Mouse (Mus musculus) forebrain, postnatal 0 days (tissue): ENCODE measurements around the gene Colgalt2. TPM values are rescaled to one million over a fixed set of nuclear protein-coding genes. Genes with fewer than 3 reads are reported as not detected.
A peak's percentile ranks its signal among the peaks of the same experiment; 100 is the strongest.

Experiments used
- ATAC-seq: fragments of 200-750 bp; cut with Nextera tagmentation; 2 replicates; pipeline ENCODE4 v1.8.0; 2017; ENCODE audit warnings: mild to moderate bottlenecking, moderate library complexity
- DNase-seq: peaks from one replicate; pipeline ENCODE4 v3.0.0-alpha.2; 2015
- H3K27ac ChIP-seq: fragments of 300-500 bp; sonication (generic); 2 replicates; pipeline ENCODE4 v1.5.1; 2014; ENCODE audit warnings: low read depth, mild to moderate bottlenecking, antibody characterized with exemption, low read length, moderate library complexity, mixed read lengths
- H3K27me3 ChIP-seq: fragments of 300-500 bp; sonication (generic); 2 replicates; pipeline ENCODE4 v1.6.1; 2014; ENCODE audit warnings: mild to moderate bottlenecking, low read length, mixed read lengths; ENCODE audit not compliant: insufficient read depth
- H3K36me3 ChIP-seq: fragments of 300-500 bp; sonication (generic); 2 replicates; pipeline ENCODE4 v1.6.1; 2014; ENCODE audit warnings: mild to moderate bottlenecking, moderate library complexity; ENCODE audit not compliant: insufficient read depth
- H3K4me1 ChIP-seq: fragments of 300-500 bp; sonication (generic); 2 replicates; pipeline ENCODE4 v1.6.1; 2014; ENCODE audit warnings: antibody characterized with exemption; ENCODE audit not compliant: insufficient read depth
- H3K4me2 ChIP-seq: fragments of 300-500 bp; sonication (generic); 2 replicates; pipeline ENCODE4 v1.6.1; 2014; ENCODE audit warnings: low read depth, mild to moderate bottlenecking, moderate library complexity
- H3K4me3 ChIP-seq: fragments of 300-500 bp; sonication (generic); 2 replicates; pipeline ENCODE4 v1.5.1; 2014; ENCODE audit warnings: low read depth, low read length, mixed read lengths
- H3K9ac ChIP-seq: fragments of 300-500 bp; sonication (generic); 2 replicates; pipeline ENCODE4 v1.6.1; 2014; ENCODE audit warnings: mild to moderate bottlenecking
- H3K9me3 ChIP-seq: fragments of 300-500 bp; sonication (generic); 2 replicates; pipeline ENCODE4 v1.6.1; 2016; ENCODE audit warnings: low read length
- CTCF ChIP-seq: sonication (generic); IDR thresholded peaks from 2 replicates; pipeline ENCODE4 v1.5.1; 2016; ENCODE audit warnings: antibody characterized with exemption, control low read depth, low read depth
- WGBS: fragments of 180-500 bp; shearing (Covaris S2); extraction: QIAGEN DNeasy Blood & Tissue Kit; methylation state at CpG from one replicate; pipeline ENCODE4 v1.1.7; 2014; 5-methylcytosine and 5-hydroxymethylcytosine counted together
- polyA plus RNA-seq: library from polyadenylated mRNA; unstranded; fragments of >200 nt; fragmentation: Nextera tagmentation; extraction: Ambion mirVana; gene quantifications from 2 replicates; pipeline ENCODE4 v1.2.1, GENCODE M21; 2015
- total RNA-seq: library from RNA; depleted of rRNA; stranded (reverse); fragments of >200 nt; gene quantifications from 2 replicates; pipeline ENCODE4 v1.2.3, GENCODE M21; 2014

Colgalt2 gene
- total and polyA plus RNA-seq, 2 experiments from 2014 or later, result 3.7 to 6.4 TPM

- WGBS, result 94% methylated on average over 11 of the region's 11 CpGs
- Histone ChIP-seq H3K4me3 (no peak overlapping the region), H3K9ac (no peak overlapping the region), H3K9me3 (no peaks in the 10 kb centered on the region), H3K4me1 (no peaks in the 10 kb centered on the region), H3K4me2 (no peak overlapping the region), H3K27me3 (no peaks in the 10 kb centered on the region), H3K36me3 (no peaks in the 10 kb centered on the region; the same call in 1 of the 2 replicates), H3K27ac (no peak overlapping the region)
- no peak for DNase-seq
- TF ChIP-seq CTCF, result no peak
- no peak for ATAC-seq
These were observed 109.0 kb downstream of the Colgalt2 start for GRCm38 (mm10) chr1:152508481-152509220.

- H3K4me1 ChIP-seq, result no peaks in the 10 kb centered on the region
- no peak overlapping the region for H3K4me2 ChIP-seq
- DNase-seq (no peak), ATAC-seq (peak; percentile 69)
- H3K9ac ChIP-seq, result no peak overlapping the region
- no peaks in the 10 kb centered on the region for H3K9me3 ChIP-seq
- no peaks in the 10 kb centered on the region; the same call in 1 of the 2 replicates for H3K36me3 ChIP-seq
- no peak overlapping the region for H3K4me3 ChIP-seq
- WGBS, result 71% methylated on average over 4 of the region's 4 CpGs
- H3K27me3 ChIP-seq, result no peaks in the 10 kb centered on the region
- H3K27ac ChIP-seq, result no peak overlapping the region
- peak; percentile 82 for TF ChIP-seq CTCF
These were observed 111.6 kb downstream of the Colgalt2 start for GRCm38 (mm10) chr1:152511237-152511636.

DNA sequence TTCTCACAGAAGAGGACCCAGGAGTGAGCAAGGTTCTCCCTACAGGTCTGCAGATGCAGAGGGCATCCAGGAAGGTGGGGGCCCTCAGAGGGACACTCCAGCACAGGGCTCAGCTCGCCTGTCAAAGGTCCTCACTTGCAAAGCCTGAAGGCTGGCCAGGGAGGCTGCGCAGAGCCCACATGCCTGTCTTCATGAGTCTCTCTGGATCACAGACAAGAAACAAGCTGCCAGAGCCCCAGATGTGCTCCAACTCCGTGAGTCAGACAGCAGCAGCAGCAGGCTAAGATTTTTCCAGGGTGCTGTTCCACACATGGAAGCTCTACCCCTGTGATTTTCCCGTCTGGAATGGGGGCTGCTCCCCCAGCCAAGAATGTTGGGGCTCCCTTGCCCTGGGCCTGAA lies 114.6 kb downstream of the Colgalt2 start:
- no peaks in the 10 kb centered on the region for H3K27me3 ChIP-seq
- ATAC-seq (peak; percentile 32), DNase-seq (no peak)
- no peaks in the 10 kb centered on the region for H3K4me1 ChIP-seq
- peak overlapping the region; percentile 0; the same call in 1 of the 2 replicates for H3K27ac ChIP-seq
- 65% methylated on average over 4 of the region's 4 CpGs for WGBS
- H3K36me3 ChIP-seq, result peaks cover 3% of the 10 kb centered on the region; the same call in 1 of the 2 replicates
- no peaks in the 10 kb centered on the region for H3K9me3 ChIP-seq
- H3K9ac ChIP-seq, result no peak overlapping the region
- no peak for TF ChIP-seq CTCF
- H3K4me2 ChIP-seq, result no peak overlapping the region
- H3K4me3 ChIP-seq, result no peak overlapping the region

GRCm38 (mm10) chr1:152517057-152517570 lies 117.5 kb downstream of the Colgalt2 start:
- no peak for ATAC-seq

DNA sequence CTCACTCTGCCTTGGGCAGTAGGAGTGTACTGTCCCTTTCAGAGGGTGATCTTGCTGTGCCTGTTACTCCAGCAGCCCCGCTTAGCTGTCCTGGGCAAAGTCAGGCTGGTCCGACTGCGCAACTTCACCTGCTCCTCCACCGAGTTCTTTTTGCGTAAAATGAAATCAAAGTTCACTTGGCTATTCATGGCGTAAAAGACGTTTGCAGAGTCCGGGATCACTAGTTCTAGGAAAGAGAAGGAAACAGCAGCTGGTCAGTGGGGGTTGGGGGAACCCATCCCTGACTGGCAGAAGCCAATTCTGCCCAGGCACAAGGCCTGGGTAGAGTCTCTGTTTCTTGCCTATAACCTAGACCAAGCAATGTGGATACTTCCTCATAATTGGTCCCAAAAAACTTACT lies 119.3 kb downstream of the Colgalt2 start:
- no peak for DNase-seq
- Histone ChIP-seq H3K9ac (no peak overlapping the region), H3K9me3 (no peaks in the 10 kb centered on the region), H3K4me1 (no peaks in the 10 kb centered on the region), H3K36me3 (peaks cover 12% of the 10 kb centered on the region), H3K27ac (no peak overlapping the region), H3K4me2 (no peak overlapping the region), H3K4me3 (no peak overlapping the region), H3K27me3 (no peaks in the 10 kb centered on the region)
- 93% methylated on average over 8 of the region's 8 CpGs for WGBS
- TF ChIP-seq CTCF, result no peak
- no peak for ATAC-seq

More at GRCm38 (mm10) chr1:152517057-152517570, 117.5 kb downstream of the Colgalt2 start:
- Histone ChIP-seq H3K4me1 (no peaks in the 10 kb centered on the region), H3K9ac (no peak overlapping the region), H3K27ac (no peak overlapping the region), H3K27me3 (no peaks in the 10 kb centered on the region), H3K4me3 (no peak overlapping the region), H3K4me2 (no peak overlapping the region), H3K9me3 (no peaks in the 10 kb centered on the region), H3K36me3 (peaks cover 12% of the 10 kb centered on the region)
- no peak for TF ChIP-seq CTCF
- 88% methylated on average over 4 of the region's 4 CpGs for WGBS
- no peak for DNase-seq

GRCm38 (mm10) chr1:152520798-152521575 lies 121.4 kb downstream of the Colgalt2 start:
- H3K4me1 ChIP-seq, result no peaks in the 10 kb centered on the region
- H3K36me3 ChIP-seq, result peaks cover 19% of the 10 kb centered on the region
- ATAC-seq (peak; percentile 24; the same call in 1 of the 2 replicates), DNase-seq (peak; percentile 62)
- H3K9ac ChIP-seq, result no peak overlapping the region
- TF ChIP-seq CTCF, result peak; percentile 78
- no peak overlapping the region for H3K27ac ChIP-seq
- no peaks in the 10 kb centered on the region for H3K27me3 ChIP-seq
- H3K9me3 ChIP-seq, result no peaks in the 10 kb centered on the region
- 80% methylated on average over 16 of the region's 16 CpGs for WGBS
- H3K4me3 ChIP-seq, result no peak overlapping the region
- H3K4me2 ChIP-seq, result no peak overlapping the region

- no peaks in the 10 kb centered on the region for H3K27me3 ChIP-seq
- no peaks in the 10 kb centered on the region for H3K9me3 ChIP-seq
- no peak for DNase-seq
- H3K36me3 ChIP-seq, result peaks cover 19% of the 10 kb centered on the region
- WGBS, result 75% methylated on average over 3 of the region's 3 CpGs
- no peak overlapping the region for H3K4me3 ChIP-seq
- H3K4me1 ChIP-seq, result no peaks in the 10 kb centered on the region
- no peak overlapping the region for H3K4me2 ChIP-seq
- H3K9ac ChIP-seq, result no peak overlapping the region
- no peak for ATAC-seq
- H3K27ac ChIP-seq, result no peak overlapping the region
- no peak for TF ChIP-seq CTCF
These were observed 122.6 kb downstream of the Colgalt2 start for GRCm38 (mm10) chr1:152522226-152522625.
